Mouse (Mus musculus): ENCODE data around the gene Fam166a. TPM values are rescaled to one million over a fixed set of nuclear protein-coding genes. Genes with fewer than 3 reads are reported as not detected.

Fam166a gene
- total RNA-seq, 2 experiments from 2014 or later: not detected

- no peak for DNase-seq (ENCODE audit: low spot score in 2 of 2)
Observed at GRCm38 (mm10) chr2:25213266-25213865, 5.2 kb upstream of the Fam166a start.

GRCm38 (mm10) chr2:25214444-25214843 lies 4.1 kb upstream of the Fam166a start, which contains the start of gene Stpg3:
TSS of gene Stpg3 (minus strand) at chr2:25214637.
- intact Hi-C loops (cut with DNase I): no loop called here
- DNase-seq (ENCODE audit: low spot score in 2 of 2): no peak

More at GRCm38 (mm10) chr2:25213266-25213865, 5.2 kb upstream of the Fam166a start:
- intact Hi-C loops (cut with DNase I): no loop called here

DNA sequence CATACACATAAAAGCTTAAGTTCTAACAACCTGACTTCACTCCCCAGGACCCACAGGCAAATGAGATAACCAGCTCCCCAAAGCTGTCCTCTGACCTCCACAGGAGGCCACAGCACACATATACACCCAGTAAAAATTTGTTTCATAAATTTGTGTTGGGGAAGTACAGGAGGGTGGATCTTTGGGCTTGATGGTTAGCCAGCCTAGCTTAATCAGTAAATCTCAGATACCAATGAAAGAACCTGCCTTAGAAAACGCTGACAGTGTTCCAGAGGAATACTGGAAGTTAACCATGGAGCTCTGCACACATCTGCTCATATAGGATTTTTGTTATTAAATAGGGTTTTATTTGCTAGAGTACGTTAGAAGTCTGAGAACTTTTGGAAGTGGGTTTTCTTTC lies 879 bp upstream of the Fam166a start:
- DNase-seq (ENCODE audit: low spot score in 2 of 2): no peak
- intact Hi-C loops (cut with DNase I): no loop called here

GRCm38 (mm10) chr2:25221331-25221772 lies 2.8 kb downstream of the Fam166a start:
- intact Hi-C loops (cut with DNase I): no loop called here
- no peak for DNase-seq (ENCODE audit: low spot score in 2 of 2)

- intact Hi-C loops (cut with DNase I): loop anchor here (2.0 kb wide), 2 partner anchors 13 to 31 kb away; partner anchors contain the start of genes Nelfb and Tmem203
- peak; percentile 76 to 79 for DNase-seq (ENCODE audit: low spot score in 2 of 2)
Observed at GRCm38 (mm10) chr2:25223681-25224491, 5.3 kb downstream of the Fam166a start.

DNA sequence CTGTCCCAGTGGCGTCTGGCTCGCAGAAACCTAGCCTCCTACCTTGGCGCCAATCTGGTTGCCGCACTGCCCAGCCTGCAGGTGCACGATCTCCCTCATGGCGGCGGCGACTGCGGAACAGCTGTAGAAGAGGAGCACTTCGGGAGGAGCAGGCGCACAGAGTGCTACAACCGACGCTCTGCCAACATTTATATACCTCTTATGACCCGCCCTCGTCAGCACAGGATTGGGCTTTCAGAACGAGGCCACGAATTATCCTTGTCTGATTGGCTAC lies 5.9 kb downstream of the Fam166a start, which contains the start of gene Tubb4b:
Gene Tubb4b (minus strand): TSS at position 211 of the 274 bp plus-strand sequence.
- intact Hi-C loops (cut with DNase I): loop anchor here (2.0 kb wide), 2 partner anchors 14 to 30 kb away; partner anchors contain the start of genes Nelfb and Tmem203
- no peak for DNase-seq (ENCODE audit: low spot score in 2 of 2)

GRCm38 (mm10) chr2:25224766-25225752 lies 6.5 kb downstream of the Fam166a start:
- peak; percentile 98 to 100 for DNase-seq (ENCODE audit: low spot score in 2 of 2)

DNA sequence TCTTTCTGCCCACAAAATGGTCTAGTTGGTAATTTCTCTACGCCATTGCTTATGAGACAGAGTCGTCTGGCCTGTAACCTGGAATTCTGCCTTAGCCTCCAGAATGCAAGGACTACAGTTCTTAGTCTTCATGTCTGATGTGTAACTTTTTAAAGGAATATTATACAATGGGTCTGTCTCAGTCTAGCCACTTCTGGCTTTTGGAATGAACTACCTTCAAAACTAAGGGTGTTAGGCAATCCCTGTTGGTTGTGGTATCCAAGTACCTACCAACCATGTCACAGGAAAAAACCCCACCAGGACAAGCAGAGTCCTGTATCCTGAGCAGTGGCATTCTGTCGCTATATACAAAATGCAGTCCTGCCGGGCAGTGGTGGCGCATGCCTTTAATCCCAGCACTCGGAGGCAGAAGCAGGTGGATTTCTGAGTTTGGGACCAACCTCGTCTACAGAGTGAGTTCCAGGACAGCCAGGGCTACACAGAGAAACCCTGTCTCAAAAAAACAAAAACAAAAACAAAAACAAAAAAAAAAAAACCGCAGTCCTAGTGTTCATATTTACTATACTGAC lies 7.3 kb downstream of the Fam166a start:
- no peak for DNase-seq (ENCODE audit: low spot score in 2 of 2)
- intact Hi-C loops (cut with DNase I): loop anchor here (2.0 kb wide), 2 partner anchors 15 to 29 kb away; partner anchors contain the start of genes Nelfb and Tmem203

More at GRCm38 (mm10) chr2:25224766-25225752, 6.5 kb downstream of the Fam166a start:
- intact Hi-C loops (cut with DNase I): loop anchor here (2.0 kb wide), 2 partner anchors 14 to 30 kb away; partner anchors contain the start of genes Nelfb and Tmem203

DNA sequence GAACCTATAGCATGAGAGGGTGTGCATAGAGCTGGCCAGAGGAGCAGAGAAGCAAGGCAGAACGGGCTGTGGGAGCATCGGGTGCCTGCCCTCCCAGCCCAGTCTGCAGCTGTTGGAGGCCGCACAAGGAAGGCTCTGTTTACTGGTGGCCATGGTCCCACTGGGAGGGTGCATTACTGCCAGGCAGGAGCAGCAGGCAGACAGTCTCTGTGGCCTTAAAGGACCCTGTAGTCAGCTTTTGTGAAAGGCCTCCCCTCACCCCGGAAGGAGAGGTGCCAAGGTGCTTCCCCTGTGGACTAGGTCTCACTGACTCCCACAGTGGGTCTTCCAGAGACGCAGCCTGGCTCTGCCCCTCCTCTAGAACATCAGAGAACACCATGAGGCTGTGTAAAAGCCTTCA lies 8.3 kb downstream of the Fam166a start:
- DNase-seq (ENCODE audit: low spot score in 2 of 2): peak; percentile 39 to 60
- intact Hi-C loops (cut with DNase I): no loop called here

- intact Hi-C loops (cut with DNase I): no loop called here
- no peak for DNase-seq (ENCODE audit: low spot score in 2 of 2)
Observed at GRCm38 (mm10) chr2:25227406-25227805, 8.9 kb downstream of the Fam166a start.

DNA sequence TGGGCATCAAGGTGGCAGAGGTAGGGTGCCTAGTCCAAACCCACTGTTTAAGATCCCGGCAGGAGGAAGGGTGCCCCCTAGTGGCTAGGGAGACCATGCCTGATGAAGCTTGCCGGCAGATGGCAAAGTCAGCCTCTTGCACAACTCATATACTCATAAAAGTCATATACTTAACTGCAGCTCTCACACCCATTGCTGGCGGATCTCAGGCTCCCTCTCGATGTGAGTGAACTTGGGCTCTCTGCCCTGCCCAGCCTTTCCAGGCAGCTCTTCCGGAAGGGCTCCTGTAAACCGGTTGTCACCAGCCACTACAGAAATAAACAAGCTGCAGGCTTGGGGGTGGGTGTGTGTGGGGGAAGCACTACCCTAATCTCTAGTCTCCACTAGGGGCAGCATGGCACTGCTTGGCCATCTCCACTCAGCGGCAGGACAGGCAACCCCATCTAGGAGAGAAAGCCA lies 9.9 kb downstream of the Fam166a start:
- DNase-seq (ENCODE audit: low spot score in 2 of 2): peak; percentile 84 to 92
- intact Hi-C loops (cut with DNase I): loop anchor here (1.0 kb wide), 1 partner anchor 35 kb away; no protein-coding TSS in a partner anchor

DNA sequence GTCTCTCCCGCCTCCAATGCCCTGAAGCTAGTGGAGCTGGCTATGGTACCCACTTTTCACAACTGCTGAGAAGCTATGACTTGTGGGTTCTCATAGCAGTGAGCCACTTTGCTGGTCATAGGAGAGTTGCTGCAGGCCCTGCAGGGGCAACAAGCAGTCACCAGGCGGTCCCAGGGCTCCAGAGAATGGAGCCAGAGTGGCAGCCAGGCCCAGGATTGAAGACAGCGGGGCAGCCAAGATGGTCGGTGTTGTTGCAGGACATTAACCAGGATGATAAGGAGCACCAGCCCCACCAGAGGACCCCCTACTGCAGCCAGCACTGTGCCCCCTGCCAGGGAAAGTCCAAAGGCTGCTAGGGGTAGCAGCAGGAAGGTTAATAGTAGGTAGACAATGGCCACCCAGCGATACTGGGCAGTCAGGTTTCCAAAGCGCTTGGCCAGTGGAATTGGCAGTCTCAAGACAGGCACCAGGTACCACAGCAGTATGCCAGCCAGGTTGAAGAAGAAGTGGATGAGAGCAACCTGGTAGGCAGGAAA lies 10.5 kb downstream of the Fam166a start:
- intact Hi-C loops (cut with DNase I): loop anchor here (1.0 kb wide), 1 partner anchor 36 kb away; no protein-coding TSS in a partner anchor
- DNase-seq (ENCODE audit: low spot score in 2 of 2): no peak

DNA sequence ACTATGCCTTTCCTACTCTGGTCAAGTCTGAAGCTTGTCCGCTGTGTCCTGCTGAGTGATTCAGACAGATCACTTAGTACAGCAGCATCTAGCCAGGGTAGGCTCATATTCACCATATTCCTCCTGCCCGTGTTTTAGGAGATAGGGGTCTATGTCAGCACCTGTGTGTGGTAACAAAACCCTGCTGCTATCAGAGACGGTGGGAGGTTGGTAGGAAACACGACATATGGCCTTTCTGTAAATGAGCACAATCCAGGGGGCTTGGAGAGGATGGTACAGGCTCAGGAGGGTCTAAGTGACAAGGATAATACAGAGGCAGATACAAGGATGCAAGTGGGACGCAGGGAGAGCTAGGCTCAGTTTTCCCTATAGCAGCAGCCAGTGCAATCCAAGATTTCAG lies 11.0 kb downstream of the Fam166a start:
- intact Hi-C loops (cut with DNase I): no loop called here
- no peak for DNase-seq (ENCODE audit: low spot score in 2 of 2)

DNA sequence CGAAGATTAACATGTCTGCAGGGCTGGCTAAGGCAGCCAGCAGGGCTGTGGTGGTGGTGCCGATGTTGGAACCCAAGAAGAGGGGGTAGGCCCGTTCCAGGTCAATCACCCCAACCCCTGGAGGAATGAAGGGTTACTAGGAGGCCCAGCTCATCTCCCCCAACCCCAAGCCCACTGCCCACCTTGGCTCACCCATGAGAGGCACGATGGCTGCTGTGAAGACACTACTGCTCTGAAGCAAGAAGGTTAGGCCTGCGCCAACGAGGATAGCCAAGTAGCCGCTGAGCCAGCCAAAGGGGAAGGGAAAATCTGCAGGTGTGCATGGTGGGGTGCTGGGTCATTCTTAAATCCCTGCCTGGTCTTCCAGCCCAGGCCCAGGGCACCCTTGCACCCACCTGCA lies 12.0 kb downstream of the Fam166a start:
- intact Hi-C loops (cut with DNase I): no loop called here
- DNase-seq (ENCODE audit: low spot score in 2 of 2): no peak

GRCm38 (mm10) chr2:25231038-25231437 lies 12.5 kb downstream of the Fam166a start:
- intact Hi-C loops (cut with DNase I): no loop called here
- DNase-seq (ENCODE audit: low spot score in 2 of 2): no peak

GRCm38 (mm10) chr2:25233421-25233820 lies 14.9 kb downstream of the Fam166a start:
- DNase-seq (ENCODE audit: low spot score in 2 of 2): no peak
- intact Hi-C loops (cut with DNase I): no loop called here

GRCm38 (mm10) chr2:25234050-25234449 lies 15.5 kb downstream of the Fam166a start, which contains the start of gene Slc34a3:
TSS of gene Slc34a3 (minus strand) at chr2:25234364.
- intact Hi-C loops (cut with DNase I): no loop called here
- DNase-seq (ENCODE audit: low spot score in 2 of 2): no peak

- intact Hi-C loops (cut with DNase I): no loop called here
- no peak for DNase-seq (ENCODE audit: low spot score in 2 of 2)
Observed at GRCm38 (mm10) chr2:25234551-25235220, 16.1 kb downstream of the Fam166a start.

All from left cerebral cortex, postnatal 25 days (tissue).